Mouse (Mus musculus) cerebellum, adult 9-11 months (tissue): ENCODE measurements around the gene Tti1.

ENCODE experiments used
- DNase-seq: peaks from one replicate; pipeline ENCODE4 v3.0.0; 2022

The Tti1 gene

DNA sequence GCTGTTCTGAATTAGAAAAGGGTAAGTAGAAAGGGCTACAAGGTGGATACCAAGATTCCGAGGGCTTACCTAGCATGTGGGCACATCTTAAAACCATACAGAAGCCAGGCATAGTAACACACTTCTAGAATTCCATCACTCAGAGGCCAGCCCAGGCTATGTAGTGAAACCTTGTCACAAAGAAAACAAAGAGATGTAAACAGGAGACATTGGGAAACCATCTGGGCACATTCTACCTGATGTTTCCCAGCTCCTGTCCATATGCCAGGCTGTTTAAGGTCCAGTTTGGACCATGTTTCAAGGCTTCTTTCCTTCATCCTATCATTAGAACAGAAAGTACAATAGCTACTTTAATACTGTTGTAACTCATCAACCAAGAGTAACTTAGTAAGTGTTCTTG lies 9.3 kb upstream of the Tti1 start:
- DNase-seq = no peak

- DNase-seq = no peak
These were observed 8.7 kb upstream of the Tti1 start for GRCm38 (mm10) chr2:158036953-158037352.

DNA sequence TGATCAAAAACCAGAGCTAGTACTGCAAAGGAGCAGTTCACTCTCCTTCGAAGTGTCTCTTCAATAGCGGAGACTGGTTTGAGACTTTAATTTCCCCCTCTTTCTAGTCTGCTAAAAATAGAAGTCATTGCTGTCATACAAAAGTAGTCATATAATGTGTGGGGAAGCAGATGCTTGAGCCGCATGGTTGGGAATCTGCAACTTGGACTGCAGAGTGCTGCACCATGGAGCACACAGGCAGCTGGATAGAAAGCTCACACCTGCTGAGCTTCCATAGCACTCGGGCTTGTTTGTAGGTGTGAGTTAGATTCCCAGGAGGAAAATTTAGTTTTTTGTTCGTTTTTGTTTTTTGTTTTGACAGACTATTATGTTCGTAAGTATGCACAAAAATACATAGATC lies 8.2 kb upstream of the Tti1 start:
- DNase-seq = no peak

GRCm38 (mm10) chr2:158035813-158036212 lies 7.6 kb upstream of the Tti1 start:
- DNase-seq = no peak

DNA sequence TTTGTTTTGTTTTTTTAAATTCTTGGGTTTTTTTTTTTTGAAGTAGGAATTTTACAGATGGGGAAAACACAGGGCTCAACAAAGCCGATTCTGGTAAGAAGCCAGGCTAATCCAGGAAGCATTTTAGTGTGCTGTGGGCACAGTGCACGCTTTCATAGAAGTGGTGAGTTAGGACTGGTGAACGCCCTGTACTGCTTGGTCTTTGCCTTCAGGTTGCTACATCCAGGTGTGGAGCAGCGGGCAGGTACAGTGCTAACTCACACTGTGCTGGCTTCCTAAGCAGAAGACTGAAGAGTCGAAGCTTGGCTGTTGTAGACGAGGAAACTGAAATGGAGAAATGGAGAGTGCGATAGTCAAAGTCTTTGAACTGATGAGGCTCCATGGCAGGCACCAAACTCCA lies 1.8 kb upstream of the Tti1 start:
- no peak for DNase-seq

- DNase-seq = no peak
These were observed 329 bp downstream of the Tti1 start for GRCm38 (mm10) chr2:158027855-158028353.

DNA sequence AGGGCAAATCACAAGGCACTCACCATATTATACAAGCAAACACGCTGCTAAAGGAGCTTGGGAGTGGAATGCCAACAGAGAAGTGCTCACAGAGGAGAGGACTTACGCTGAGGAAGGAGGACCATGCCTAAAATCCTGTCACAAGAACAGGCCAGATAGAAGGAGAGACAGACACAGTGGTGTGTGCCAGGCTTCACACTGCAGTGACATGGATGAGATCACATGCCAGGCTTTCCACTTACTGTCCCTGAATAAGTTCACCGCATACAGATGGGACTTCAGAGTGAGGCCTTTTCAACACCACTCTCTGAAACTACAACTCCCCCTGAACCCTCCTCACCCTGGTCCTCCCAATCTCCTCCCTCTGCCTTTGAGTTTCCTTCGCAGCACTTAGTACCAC lies 10.9 kb downstream of the Tti1 start:
- no peak for DNase-seq

DNA sequence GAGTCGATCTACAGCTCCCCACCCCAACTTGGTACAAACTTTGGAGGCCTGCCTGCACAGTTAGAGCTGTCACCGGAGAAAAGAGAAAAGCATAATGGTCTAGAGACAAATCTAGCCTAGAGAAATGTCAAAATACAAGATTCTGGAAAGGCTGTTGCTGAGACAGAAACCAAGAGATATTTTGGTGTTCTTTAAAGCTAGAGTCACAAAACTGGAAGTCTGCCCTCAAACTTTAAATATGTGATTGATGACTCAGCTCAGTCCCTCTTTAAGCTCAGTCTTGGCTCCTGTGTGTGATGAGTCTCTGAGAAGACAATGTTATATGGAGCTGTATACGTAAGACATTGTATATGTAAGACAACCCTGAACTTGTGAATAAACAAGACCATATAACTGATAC lies 15.6 kb downstream of the Tti1 start:
- DNase-seq = no peak

DNA sequence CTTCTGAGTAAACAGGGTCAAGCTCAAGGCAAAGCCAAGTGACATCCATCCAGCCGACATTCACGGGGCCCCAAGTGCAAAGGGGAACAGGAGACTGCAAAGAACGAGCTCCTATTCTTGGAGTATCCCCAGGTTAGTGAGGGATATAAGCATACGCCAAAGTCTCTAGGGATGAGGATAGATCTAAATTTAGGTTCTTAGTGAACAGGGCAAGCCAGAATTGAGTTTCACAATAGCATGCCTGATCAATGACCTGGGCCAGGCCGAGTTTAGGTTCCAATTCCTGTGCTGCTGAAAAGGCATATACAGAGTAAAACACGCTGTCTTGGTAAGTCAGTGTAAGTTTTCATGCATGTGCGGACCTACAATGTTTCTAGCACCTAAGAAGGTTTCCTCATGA lies 18.9 kb downstream of the Tti1 start:
- no peak for DNase-seq

DNA sequence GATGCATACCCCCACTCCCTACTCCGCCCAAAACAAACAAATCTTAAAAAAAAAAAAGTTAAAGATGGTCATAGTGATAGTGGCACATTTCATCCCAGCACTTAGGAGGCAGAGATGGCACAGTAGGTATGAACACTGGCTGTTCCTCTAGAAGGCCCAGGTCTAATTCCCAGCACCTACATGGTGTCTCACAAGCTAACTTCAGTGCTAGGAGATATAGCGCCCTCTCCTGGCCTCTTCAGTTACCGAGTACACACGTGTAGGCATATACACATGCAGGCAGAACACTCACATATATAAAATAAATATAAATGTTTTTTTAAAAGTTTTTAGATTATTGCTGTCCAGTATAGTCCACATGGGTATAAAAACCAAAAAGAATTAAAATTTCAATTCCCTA lies 22.6 kb downstream of the Tti1 start:
- DNase-seq = no peak

DNA sequence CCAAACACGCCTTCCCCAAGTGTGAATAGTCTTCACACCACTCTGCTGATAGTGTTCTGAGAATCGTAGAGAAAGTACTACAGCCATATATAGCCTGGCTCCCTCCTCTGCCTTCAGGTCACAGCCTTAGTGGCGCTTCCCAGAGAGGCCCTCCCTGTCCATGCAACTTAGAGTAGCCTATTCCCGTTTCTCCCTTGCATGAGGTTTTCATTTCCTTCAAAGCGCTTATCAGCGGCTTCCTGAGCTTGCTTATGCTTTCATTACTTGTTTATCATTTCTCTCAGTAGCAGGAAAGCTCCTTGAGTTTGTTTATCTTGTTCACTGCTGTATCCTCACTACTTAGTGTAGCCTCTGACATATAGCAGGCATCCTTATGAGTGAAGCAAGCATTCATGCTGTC lies 23.6 kb downstream of the Tti1 start:
- DNase-seq = no peak

DNA sequence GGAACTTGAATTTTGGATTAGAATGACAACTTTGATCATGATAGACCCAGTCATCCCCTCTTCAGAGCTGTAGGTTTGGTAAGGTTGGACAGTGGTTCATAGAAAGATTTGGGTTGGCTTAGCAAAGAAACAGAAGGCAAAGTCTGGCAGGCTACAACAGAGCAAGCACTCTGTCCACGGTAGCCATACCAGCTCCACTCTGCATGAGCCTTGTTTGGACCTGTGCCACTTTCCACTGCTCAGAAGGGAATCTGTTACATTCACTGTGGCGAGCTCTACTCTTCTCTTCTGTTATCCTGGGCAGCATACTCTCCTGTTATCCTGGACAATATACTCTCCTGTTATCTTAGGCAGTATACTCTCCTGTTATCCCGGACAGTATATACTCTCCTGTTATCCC lies 29.4 kb downstream of the Tti1 start:
- peak; percentile 77 for DNase-seq

DNA sequence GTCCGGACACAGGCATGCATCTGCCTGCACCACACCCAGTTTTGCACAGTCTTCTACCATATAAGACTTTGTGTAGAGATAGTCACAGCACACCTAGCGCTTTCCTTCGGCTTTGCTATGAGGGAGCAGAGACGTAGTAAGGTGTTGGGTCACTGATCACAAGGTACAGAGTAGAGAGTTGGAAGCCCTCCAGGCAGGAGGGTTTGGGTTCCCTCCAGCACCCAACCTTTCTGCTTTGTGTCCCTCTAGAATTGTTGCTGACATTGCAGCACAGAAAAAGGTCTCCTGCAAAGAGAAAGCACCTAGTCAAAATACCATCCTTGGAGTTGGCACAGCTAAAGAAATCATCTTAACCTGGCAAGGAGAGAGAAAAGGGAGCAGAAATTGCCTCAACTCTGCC lies 35.7 kb downstream of the Tti1 start:
- peak; percentile 18 for DNase-seq

GRCm38 (mm10) chr2:157991026-157991425 lies 37.2 kb downstream of the Tti1 start:
- DNase-seq = no peak

DNA sequence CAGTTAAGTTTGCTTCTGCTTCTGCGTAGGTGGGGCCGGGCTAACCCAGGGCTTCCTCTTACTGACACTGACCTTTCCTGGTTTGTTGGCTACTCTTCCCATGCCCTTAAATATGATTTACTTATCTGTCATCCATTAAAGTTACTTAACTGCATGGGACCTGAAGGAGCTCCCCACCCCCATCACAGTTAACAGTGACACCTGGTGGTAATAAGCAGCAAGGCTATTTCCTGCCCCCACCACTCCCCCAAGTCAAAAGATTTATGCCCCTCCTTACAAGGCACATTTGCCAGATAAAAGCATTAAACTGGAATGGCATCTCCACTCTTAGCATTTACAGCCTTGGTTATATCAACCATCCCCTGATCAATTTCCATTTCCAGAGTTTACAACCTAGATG lies 38.3 kb downstream of the Tti1 start:
- no peak for DNase-seq

- DNase-seq = no peak
These were observed 39.6 kb downstream of the Tti1 start for GRCm38 (mm10) chr2:157988416-157989190.

GRCm38 (mm10) chr2:157986235-157986634 lies 42.0 kb downstream of the Tti1 start:
- DNase-seq = no peak

GRCm38 (mm10) chr2:157985611-157986010 lies 42.6 kb downstream of the Tti1 start:
- DNase-seq = peak; percentile 45

DNA sequence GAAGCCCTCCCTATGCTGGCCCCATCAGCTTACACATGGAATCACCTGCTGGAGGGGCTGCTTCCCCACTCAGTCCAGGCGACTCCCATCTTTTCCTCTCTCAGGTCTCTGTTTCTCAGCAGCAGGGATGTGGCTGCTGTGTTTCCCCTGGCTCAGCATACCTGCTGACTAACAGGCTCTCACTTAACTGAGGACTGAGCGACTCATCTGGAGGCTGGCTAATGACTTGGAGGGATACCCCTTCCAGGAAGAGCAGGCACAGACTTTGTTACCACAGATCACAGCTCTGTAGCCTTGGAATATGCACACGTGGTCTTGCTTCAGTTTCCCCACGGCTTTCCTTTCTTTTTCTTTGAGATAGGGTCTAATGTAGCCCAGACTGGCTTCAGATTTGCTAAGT lies 45.0 kb downstream of the Tti1 start:
- no peak for DNase-seq

GRCm38 (mm10) chr2:157982727-157983126 lies 45.5 kb downstream of the Tti1 start:
- DNase-seq = no peak

GRCm38 (mm10) chr2:157979241-157979640 lies 49.0 kb downstream of the Tti1 start:
- DNase-seq = no peak

- no peak for DNase-seq
These were observed 52.6 kb downstream of the Tti1 start for GRCm38 (mm10) chr2:157975595-157975994.

DNA sequence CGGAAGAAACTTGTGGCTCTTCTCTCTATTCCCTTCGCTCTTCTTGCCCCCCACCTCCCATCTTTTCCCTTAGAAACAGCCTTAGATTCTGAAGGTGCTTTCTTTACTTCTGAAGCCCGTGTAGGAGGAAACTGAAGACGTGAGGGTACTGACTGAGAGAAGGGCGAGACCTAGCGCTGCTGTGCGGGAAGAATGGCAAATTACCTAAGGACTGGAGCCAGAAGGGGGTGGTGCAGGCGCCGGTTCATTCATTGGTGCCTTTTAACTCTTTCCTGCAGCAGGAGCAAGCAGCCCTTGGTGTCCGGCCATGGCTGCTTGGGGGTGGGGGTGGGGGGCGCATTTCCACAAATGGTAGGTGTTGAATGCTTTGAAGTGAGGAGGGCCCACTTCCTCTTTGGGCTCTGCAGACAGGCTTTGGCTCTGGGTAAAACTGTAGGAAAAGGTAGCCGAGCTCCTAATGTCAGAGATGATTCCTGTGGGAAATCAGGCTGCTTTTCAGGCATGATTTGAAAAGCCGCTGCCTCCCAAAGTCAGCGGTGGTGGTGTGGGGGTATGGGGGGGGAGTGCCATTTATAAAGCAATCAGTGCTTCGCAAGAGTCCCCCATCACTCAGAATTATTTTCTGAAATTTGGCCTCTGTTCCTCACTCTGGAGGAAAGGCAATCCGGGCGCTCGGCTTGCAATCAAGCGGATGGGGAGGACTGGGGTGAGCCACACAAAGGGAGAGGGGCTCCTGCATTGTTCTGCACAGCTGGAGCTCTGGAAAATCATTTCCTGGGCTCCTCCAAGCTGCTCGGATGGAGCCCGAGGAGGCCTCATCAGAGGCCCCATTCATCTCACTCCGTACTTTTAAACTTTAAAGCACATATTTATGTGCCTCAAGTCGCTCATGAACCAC lies 53.4 kb downstream of the Tti1 start:
- DNase-seq = no peak

GRCm38 (mm10) chr2:157970669-157971068 lies 57.6 kb downstream of the Tti1 start:
- no peak for DNase-seq
